Mouse (Mus musculus) adrenal gland, postnatal 36 days (tissue): Measurements from ENCODE around the gene Rtbdn. TPM values are rescaled to one million over a fixed set of nuclear protein-coding genes. Genes with fewer than 3 reads are reported as not detected.
"Not testable (repeated sequence)": the region's sequence is repeated elsewhere in the genome, so short reads cannot be mapped to it uniquely, and the experiment has no call there.

ENCODE experiments used
- DNase-seq, 2 experiments: peaks; one replicate each; pipeline ENCODE4 v3.0.0; 2021; ENCODE audit warnings: mixed read lengths in 1 of 2
- long read RNA-seq, 2 experiments: library from polyadenylated mRNA; stranded (forward); transcript quantifications; one replicate each; pipeline ENCODE4 v2.0.0; 2021; ENCODE audit warnings: borderline sequencing depth in 2 of 2
- total RNA-seq, 2 experiments: library from RNA; stranded (reverse); gene quantifications; 2 replicates each; pipeline ENCODE4 v1.2.3; 2021

The Rtbdn gene
- total RNA-seq: not detected
- long read RNA-seq, experiment 1, partial matches to known transcripts: 0 of 2 reads
- long read RNA-seq, experiment 1, other reads (novel, unspliced or antisense): 2 of 2 reads
- long read RNA-seq, experiment 2: 0 reads

DNA sequence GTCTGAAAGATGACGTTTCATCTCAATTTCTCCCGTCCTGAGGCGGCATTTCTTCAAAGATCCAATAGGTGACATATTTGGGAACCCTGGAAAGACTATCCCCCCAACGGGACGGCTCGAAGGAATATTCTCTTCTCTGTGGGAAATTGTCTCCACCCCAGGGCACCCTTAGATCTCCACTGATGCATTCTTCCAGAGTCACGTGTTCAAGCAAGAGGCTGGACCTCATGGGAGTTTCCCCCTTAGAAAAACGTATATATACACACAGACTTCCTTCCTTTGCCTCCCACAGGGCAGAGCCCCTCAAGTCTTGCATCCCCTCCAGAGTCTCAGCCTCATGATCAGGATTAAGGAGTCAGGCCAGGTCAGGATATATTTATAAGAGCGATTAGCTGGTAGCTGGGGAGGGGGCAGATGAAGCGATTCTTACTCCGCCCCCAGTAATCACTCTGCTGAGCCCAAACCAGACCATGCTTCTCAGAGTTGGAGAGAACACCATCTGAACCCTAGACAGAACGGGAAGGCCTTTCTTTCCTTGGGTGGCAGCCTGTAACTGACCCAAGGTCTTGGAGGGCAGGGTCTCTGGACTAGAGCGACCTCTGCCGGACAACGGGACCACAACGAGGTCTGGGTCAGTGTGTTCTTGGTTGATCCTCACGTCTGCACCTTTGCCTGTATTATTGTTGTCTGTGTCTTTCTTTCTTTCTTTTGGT is at the start of gene Rtbdn:
Rtbdn (plus strand) TSS at position 464 of the 713 bp plus-strand sequence.
- DNase-seq: no peak

DNA sequence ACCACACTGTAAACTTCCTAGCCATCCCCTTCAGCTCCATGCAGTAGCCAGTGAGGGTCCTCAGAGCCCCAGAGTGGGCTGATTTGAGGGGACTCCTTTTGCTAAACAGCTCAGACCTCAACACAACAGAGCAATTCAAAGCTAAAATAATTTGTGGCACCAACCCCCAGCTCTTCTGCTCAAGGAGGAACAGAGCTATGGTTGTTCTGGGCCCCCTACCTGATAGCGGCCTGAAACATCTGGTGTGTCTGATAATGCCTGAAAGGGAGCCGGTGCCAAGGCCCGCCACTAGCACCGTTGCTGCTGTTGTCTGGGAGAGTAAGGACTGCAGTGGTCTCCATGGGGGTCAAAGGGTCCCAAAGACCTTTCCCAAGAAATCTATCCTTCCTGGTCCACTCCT is 45.7 kb upstream of the Rtbdn start:
- no peak for DNase-seq

DNA sequence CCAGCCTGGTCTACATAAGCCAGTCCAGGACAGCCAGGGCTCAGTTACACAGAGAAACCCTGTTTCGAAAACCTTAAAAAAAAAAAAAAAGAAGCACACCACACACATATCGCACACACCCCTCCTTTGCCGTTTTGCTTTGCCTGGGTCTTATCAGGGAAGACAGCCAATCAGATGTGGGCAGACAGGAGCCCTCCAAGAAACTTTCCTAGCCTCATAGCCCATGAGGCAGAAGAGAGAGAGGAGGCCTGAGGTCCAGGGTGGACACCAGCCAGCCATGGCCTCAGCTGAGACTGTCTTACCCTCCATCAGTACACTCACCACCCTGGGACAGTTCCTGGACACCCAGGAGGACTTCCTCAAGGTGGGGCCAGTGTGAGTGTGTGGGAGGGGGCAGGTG is 45.0 kb upstream of the Rtbdn start, which contains the start of gene Klf1:
Klf1 (plus strand) TSS at position 177 of the 400 bp plus-strand sequence.
- no peak for DNase-seq

DNA sequence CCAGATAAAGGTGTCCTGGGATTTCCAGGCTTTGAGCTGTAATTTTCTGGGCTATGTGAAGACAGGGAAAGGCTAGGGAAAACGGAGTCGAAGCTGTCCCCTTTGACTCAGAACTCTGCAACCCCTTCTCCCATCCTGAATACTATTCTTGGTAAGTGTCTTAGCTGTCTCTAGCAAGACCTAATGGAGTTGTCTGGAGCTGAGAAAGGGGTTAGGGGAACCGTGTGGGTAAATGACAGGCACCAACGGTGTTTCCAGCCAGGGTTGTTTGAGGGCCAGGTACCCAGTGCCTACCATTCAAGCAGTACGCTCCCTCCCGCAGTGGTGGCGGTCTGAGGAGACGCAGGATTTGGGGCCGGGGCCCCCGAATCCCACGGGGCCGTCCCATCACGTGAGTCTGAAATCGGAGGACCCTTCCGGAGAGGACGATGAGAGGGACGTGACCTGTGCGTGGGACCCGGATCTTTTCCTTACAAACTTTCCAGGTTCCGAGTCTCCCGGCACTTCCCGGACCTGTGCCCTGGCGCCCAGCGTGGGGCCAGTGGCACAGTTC is 44.3 kb upstream of the Rtbdn start:
- DNase-seq: no peak

DNA sequence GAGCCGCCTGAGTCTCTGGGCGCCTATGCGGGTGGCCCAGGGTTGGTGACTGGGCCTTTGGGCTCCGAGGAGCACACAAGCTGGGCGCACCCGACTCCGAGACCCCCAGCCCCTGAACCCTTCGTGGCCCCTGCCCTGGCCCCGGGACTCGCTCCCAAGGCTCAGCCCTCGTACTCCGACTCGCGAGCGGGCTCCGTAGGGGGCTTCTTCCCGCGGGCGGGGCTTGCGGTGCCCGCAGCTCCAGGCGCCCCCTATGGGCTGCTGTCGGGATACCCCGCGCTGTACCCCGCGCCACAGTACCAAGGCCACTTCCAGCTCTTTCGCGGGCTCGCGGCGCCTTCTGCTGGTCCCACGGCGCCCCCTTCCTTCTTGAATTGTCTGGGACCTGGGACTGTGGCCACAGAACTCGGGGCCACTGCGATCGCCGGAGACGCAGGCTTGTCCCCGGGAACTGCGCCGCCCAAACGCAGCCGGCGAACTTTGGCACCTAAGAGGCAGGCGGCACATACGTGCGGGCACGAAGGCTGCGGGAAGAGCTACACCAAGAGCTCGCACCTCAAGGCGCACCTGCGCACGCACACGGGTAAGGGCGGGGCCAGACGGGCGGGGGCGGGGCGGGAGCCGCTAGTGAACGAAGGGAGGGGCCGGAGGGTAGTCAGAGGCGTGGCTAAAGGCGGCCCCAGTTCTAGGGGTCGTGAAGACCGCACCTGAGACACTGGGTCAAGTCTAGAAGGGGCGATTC is 43.7 kb upstream of the Rtbdn start:
- DNase-seq: peak; percentile 93 to 96

DNA sequence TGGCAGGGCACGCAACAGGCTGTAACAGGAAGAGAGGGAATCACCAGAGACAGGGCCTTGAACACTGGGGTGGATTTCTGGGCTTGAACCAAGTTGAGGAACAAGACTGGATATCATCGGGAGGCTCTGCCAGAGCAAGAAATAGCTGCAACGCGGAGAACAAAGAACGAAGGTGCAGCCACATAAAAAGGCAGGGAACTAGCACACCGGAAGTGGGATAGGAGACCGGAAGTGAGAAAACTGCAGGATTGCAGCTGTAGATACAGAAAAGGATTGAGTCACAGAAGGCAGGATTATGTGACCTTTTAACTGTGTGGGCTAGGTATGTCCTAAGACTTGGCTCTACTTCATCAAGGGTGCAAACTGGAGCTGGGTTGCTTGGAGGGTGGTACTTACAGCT is 42.4 kb upstream of the Rtbdn start:
- DNase-seq: no peak

DNA sequence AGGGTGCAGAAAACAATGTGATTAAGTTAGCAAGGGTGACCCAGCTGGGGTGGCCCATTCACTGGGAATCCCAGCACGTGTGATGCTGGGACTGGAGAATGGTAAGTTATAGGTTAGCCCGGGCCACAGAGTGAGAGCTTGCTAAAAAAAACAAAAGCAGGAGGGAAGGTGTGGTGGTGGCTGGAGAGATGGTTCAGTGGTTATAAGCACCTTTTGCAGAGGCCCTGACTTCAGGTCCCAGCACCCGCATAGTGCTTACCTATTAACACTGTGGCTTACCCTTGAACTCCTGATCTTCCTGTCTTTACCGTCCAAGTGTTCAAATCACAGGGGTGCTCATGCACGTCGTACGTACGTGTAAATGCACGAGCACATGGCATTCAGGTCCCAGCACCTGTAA is 39.8 kb upstream of the Rtbdn start:
- DNase-seq: no peak

DNA sequence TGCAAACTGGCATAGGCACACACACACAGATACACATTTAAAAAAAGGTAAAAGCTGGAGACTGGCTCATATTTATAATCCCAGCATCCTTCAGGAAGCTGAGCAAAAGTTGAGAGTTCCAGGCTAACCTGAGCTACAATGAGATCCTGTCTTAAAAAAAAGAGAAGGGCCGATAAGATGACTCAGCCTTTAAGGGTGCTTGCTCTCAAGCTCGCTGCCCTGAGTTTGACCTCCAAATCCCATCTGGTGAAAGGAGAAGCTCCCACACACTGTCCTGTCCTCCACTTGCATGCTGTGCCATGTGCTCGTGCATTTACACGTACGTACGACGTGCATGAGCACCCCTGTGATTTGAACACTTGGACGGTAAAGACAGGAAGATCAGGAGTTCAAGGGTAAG is 39.3 kb upstream of the Rtbdn start:
- no peak for DNase-seq

DNA sequence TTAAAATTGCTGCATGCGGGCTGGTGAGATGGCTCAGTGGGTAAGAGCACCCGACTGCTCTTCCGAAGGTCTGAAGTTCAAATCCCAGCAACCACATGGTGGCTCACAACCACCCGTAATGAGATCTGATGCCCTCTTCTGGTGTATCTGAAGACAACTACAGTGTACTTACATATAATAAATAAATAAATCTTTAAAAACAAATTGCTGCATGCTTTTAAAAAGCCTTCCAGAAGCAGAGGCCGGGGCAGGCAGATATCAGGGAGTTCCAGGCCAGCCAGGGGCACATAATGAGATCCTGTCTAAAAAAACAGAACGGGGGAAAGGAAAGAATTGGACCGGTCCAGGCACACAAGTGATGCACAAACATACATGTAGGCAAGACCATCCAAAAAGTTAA is 38.8 kb upstream of the Rtbdn start:
- not testable (repeated sequence) for DNase-seq

DNA sequence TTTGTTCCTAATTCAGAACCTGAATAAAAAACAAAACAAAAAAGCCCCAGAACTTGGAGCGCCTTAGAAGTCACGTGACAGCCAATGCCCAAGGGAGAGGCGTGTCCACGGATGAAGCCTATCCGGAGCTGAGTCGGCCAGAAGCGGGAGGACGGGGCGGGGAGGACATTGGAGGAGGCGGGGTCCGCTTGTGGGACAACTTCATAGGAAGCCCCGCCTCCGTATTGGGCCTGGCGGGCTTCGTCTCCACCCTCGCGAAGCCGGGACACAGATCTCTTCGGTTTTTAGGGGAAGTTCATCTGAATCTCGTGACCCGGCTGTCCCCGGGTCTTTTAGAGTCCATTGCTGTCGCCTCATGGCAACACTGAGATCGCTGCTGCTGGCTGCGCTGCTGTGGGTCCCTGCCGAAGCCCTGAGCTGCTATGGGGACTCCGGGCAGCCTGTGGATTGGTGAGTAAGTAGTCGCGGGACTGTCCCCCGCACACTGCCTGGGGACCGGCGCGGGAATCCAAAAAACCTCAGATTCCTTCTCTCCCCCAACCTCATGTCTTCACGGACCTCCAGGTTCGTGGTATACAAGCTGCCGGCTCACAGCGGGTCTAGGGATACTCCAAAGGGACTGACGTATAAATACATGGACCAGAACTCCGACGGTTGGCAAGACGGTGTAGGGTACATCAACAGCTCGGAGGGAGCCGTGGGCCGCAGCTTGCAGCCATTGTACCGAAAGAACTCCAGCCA is 38.2 kb upstream of the Rtbdn start, which contains the start of gene Dnase2a:
Dnase2a (plus strand) TSS at position 140 of the 741 bp plus-strand sequence.
- peak; percentile 97 to 99 for DNase-seq

DNA sequence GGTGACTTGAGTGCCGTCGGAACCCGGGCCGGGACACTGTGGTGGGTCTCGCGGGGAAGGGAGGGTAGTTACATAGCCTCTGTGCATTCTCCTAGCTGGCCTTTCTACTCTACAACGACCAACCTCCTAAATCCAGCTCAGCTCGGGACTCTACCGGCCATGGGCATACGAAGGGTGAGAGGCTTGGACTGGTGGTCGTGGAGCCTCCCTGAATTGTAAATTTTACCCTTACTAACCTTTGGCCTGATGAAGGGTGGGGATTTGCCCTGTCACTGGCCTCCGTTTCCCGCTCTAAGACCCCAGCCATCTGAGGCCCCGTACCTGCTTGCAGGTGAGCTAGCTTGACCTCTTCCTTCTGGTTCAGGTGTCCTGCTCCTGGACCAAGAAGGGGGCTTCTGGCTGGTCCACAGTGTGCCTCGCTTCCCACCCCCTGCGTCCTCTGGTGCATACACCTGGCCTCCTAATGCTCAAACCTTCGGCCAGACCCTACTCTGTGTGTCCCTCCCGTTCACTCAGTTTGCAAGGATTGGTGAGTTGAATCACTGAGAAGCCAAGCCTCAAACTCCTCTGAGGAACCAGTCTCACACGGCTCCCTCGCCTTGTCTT is 37.5 kb upstream of the Rtbdn start:
- DNase-seq: no peak

DNA sequence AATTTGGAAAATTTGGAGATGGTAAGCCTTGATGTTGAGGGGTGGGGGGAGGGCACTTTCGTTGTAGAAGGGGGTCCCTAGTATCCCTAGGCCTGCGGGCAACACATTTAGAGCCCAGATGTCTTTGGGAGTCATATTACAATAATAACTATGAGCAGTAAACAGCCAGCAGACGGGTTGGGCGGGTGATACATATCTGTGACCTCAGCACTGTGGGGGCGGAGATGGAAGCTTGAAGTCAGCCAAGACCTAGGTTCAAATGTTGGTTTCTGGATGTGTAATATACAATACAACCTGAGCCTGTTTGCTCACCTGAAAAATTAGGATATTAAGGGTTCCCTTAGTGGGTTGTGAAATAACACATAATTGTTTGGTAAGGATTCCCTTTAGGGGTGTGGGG is 36.8 kb upstream of the Rtbdn start:
- DNase-seq: no peak

DNA sequence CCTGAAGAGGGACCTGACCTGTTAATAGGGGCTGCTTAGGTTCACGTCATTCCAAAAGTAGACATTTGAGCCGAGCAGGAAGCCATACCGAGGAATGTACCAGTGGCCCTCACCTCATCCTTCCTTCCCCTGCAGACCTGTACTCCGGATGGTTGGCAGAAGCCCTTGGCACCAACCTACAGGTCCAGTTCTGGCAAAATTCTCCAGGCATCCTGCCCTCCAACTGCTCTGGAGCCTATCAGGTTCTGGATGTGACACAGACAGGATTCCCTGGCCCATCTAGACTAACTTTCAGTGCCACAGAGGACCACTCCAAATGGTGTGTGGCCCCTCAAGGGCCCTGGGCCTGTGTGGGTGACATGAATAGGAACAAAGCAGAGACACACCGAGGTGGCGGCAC is 36.2 kb upstream of the Rtbdn start:
- no peak for DNase-seq

DNA sequence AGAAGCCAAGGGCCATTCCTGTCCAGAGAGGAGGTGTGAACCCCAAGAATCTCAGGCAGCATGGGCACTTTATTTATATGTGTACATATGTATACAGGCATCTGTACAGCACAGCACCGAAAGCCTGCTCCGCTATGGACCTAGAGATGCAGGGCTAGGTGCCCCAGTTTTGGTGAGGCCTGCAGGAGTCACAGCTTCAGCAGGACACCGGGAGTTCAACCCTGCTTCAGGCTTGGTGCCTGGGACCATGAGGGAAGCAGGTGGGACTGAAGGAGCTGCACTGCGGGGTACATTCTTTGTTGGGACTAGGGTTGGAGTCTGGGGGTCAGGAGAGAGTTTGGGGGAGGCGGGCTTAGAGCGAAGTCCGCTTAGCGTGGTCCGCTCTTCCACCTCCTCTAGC is 34.9 kb upstream of the Rtbdn start:
- no peak for DNase-seq

DNA sequence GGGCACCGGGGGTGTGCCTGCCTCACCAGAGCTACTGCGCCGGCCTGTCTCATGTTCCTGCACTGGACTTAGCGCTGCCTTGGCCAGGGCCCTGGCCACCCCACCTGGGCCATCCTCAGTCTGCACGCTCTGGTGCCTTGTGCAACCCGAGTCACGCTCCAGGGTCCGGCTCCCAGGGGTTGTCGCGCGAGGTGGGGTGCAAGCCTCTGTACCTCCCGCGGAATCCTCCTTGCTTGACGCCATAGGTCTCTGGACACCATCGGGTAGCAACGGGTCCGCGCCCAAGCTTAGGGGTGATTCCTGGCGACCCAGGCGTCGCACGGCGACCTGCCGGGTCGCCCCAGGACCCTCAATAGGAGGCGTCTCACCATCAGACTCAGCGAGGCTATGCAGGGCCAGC is 34.4 kb upstream of the Rtbdn start:
- no peak for DNase-seq

DNA sequence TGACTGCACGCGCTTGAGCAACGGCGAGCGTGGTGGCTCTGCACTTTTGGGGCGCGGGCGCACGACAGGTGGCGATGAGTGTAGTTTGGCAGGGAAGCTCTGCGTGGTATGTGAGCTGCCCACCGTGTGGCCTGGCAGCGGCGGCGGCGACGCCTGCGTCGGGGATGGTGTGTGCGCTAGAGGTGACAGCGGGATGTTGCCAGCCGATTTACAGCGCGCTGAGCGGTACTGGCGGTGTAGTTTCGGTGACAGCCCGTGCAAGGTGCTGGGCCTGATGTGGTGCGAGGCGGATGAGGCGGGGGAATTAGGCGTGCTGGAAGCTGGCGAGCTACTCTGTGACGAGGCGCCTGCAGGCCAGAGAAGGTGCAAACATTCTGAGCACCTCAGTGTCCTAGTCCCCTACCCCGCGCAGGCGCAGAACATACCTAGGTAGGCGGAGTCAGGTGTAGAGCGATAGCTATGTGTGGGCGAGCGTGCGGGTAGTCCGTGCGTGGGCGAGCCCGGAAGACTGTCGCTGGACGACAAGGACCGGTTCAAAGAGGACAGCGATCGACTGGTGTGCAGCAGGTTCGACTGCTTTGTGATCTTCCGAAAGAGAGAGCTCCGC is 33.8 kb upstream of the Rtbdn start:
- DNase-seq: peak; percentile 76 to 81

DNA sequence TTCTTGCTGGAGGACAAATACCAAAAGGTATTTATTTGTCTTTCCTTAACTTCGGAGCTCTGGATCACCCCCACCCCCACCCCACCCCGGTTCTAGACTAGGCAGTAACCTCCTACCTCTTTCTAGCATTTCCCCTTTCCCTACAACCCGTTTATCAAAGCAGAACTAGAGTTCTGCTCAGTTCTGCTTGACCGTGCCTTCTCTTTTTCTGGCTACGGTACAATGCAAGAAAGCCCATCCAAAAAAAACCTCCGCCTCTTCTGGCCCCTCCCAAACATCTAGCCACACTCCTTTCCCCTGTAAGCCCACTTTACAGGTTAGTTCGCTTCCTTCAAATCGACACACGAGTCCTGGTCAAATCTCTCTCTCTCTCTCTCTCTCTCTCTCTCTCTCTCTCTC is 33.3 kb upstream of the Rtbdn start:
- no peak for DNase-seq

DNA sequence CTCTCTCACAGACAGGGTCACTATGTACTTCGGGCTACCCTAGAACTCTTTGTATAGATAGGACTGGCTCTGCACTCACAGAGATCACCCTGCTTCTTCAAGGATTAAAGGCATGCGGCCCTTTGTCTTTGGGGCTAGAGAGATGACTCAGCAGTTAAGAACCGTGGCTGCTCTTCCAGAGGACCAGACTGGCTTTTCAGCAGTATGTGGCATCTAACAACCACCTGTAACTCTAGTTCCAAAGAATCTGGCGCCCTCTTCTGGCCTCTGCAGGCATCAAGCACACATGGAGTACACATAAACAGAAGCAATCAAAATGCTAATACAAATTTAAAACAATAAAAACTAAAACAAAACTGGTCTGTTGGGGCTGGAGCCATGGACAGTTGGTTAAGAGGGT is 32.8 kb upstream of the Rtbdn start:
- no peak for DNase-seq

DNA sequence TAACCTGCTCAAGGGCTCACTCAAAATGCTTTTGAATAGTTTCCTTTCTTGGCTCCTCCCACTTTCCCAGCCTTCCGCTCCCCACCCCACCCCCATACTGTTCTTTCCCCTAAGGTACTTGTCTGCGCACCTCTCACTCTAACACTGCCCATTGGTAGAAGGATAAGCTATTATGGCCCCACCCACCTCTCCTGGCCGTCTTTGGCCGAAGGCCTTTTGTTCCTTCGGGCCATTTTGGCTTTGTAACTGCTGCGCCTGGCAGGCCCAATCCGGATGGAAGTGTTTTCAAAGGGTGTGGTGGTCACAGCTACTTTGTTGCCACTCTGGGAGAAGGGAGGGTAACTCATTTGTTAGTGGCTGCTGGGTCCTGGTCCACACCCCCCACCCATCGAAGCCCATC is 31.5 kb upstream of the Rtbdn start:
- DNase-seq: no peak

DNA sequence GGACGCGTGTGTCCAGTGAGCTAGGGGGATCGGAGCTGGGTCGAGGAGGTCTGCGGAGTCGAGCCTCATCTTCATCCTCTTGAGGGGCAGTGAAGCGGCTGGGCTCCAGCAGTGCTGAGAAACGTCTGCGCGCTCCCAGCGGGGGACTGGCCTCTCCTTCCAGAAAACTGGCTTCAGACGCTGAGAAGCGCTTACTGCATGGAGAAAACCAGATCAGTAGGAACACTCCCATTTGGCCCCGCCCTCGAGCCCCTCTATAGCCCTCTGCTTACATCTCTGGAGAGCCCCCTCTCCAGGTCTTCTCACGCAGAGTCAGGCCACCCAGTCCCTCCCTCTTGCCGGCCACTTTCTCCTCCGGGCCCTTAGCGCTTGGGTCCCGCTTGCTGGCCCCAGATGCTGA is 29.0 kb upstream of the Rtbdn start:
- DNase-seq: no peak

DNA sequence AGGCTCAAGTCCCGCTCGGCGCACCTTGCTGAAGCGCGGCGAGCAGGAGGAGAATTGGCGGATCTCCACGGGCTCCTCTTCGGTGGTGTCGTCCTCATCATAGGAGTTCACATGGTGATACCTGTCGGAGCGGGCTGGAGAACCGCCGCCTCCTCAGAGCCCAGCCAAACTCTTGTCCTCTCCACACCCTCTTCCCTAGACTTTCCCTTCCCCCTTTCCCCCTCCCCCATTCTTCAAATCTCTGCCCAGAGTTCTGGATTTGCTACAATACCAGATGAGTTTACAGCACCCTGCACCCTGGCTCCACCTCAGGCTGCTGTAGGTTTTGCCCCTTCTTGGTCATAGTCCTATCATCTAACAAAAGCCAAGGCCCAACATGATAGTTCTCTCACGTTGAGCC is 28.1 kb upstream of the Rtbdn start:
- no peak for DNase-seq

DNA sequence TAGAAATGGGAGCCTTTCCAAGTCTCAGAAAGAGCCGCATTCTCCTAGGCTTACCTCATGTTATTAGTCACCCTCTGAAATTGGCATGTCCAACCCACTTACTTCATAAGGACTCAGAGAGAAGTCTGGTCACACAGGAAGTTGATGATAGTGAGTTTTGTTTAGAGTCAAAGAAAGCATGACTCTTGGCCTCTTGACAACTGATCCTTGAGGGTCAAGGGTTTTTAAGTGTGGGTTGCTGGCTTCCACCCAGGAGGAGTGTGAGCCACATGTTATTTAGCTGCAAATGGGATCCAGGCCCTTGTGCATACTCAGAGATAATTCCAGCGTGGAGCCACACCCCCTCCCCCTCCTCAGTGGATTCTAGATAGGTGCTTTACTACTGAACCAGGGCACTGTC is 25.2 kb upstream of the Rtbdn start:
- no peak for DNase-seq
